Mouse (Mus musculus) CH12.LX (cell line): ENCODE measurements around the gene Dhdh. TPM values are rescaled to one million over a fixed set of nuclear protein-coding genes. Genes with fewer than 3 reads are reported as not detected.
A peak's percentile ranks its signal among the peaks of the same experiment; 100 is the strongest.

Experiments
- DNase-seq: peaks from one replicate; pipeline ENCODE4 v3.0.0-alpha.2; 2013; ENCODE audit errors: extremely low read depth
- H3K27ac ChIP-seq: 2 replicates; pipeline ENCODE4 v1.5.1; 2012; ENCODE audit warnings: low read depth, mild to moderate bottlenecking, control low read depth, moderate library complexity; ENCODE audit not compliant: insufficient read depth
- H3K27me3 ChIP-seq: replicated peaks from 2 replicates; pipeline ENCODE3; 2012; ENCODE audit warnings: inconsistent platforms
- H3K36me3 ChIP-seq, 2 experiments: replicated peaks in 1 of 2; 2 replicates each; pipeline versions ENCODE3 to v1.6.1; 2012; ENCODE audit warnings: inconsistent platforms in 1 of 2, low read length in 1 of 2, mild to moderate bottlenecking in 1 of 2, mixed read lengths in 1 of 2, moderate library complexity in 1 of 2; ENCODE audit not compliant: control insufficient read depth in 1 of 2, insufficient read depth in 1 of 2
- H3K4me1 ChIP-seq, 2 experiments: 2 replicates each; pipeline ENCODE4 v1.6.1; 2012; ENCODE audit warnings: inconsistent platforms in 1 of 2, moderate library complexity in 1 of 2; ENCODE audit not compliant: insufficient read depth in 2 of 2, control insufficient read depth in 1 of 2
- H3K4me2 ChIP-seq: 2 replicates; pipeline ENCODE4 v1.6.1; 2012; ENCODE audit warnings: low read depth, mild to moderate bottlenecking, control low read depth; ENCODE audit not compliant: poor library complexity, insufficient read depth, severe bottlenecking
- H3K4me3 ChIP-seq, 3 experiments: fragments of 150-350 bp in 1 of 3; sonication (generic) in 1 of 3; replicated peaks in 1 of 3; 2 replicates each; pipeline versions ENCODE3 to v1.5.1; 2011 to 2012; ENCODE audit warnings: low read depth in 2 of 3, low read length in 2 of 3, mild to moderate bottlenecking in 2 of 3, moderate library complexity in 2 of 3, control low read depth in 1 of 3, improper control_type of control experiment in 1 of 3, inconsistent platforms in 1 of 3, mixed read lengths in 1 of 3; ENCODE audit not compliant: poor library complexity in 1 of 3
- H3K79me2 ChIP-seq: replicated peaks from 2 replicates; pipeline ENCODE4 v1.6.1; 2012; ENCODE audit warnings: mild to moderate bottlenecking, moderate library complexity; ENCODE audit not compliant: control insufficient read depth, poor library complexity, insufficient read depth, severe bottlenecking; ENCODE audit errors: extremely low read depth
- H3K9ac ChIP-seq: 2 replicates; pipeline ENCODE4 v1.6.1; 2012; ENCODE audit warnings: low read depth, mild to moderate bottlenecking, control low read depth, moderate library complexity; ENCODE audit not compliant: insufficient read depth
- H3K9me3 ChIP-seq: replicated peaks from 2 replicates; pipeline ENCODE3; 2012; ENCODE audit warnings: low read length, inconsistent platforms, mixed read lengths
- BHLHE40 ChIP-seq: IDR thresholded peaks from 2 replicates; pipeline ENCODE4 v1.6.1; 2011; ENCODE audit warnings: mild to moderate bottlenecking, low read depth, low read length, improper control_type of control experiment
- CTCF ChIP-seq, 2 experiments: IDR thresholded peaks in 1 of 2; conservative IDR thresholded peaks in 1 of 2; 2 replicates each; pipeline ENCODE4 v1.5.1; 2011 to 2012; ENCODE audit warnings: low read depth in 2 of 2, low read length in 2 of 2, improper control_type of control experiment in 1 of 2, inconsistent platforms in 1 of 2, mild to moderate bottlenecking in 1 of 2, moderate library complexity in 1 of 2
- E2F4 ChIP-seq: IDR thresholded peaks from 2 replicates; pipeline ENCODE4 v1.6.1; 2011; ENCODE audit warnings: low read depth, low read length, improper control_type of control experiment; ENCODE audit not compliant: insufficient replicate concordance
- EP300 ChIP-seq: IDR thresholded peaks from 2 replicates; pipeline ENCODE4 v1.6.1; 2011; ENCODE audit warnings: low read length, improper control_type of control experiment
- ETS1 ChIP-seq: conservative IDR thresholded peaks from 2 replicates; pipeline ENCODE4 v1.6.1; 2012; ENCODE audit warnings: low read depth, mild to moderate bottlenecking, inconsistent platforms, low read length, improper control_type of control experiment, moderate library complexity
- JUN ChIP-seq: IDR thresholded peaks from 2 replicates; pipeline ENCODE4 v1.6.1; 2011; ENCODE audit warnings: low read depth, mild to moderate bottlenecking, low read length, improper control_type of control experiment, moderate library complexity; ENCODE audit not compliant: insufficient read depth
- JUND ChIP-seq: conservative IDR thresholded peaks from 2 replicates; pipeline ENCODE4 v1.6.1; 2011; ENCODE audit warnings: low read depth, low read length, improper control_type of control experiment
- KAT2A ChIP-seq: IDR thresholded peaks from 2 replicates; pipeline ENCODE4 v1.6.1; 2012; ENCODE audit warnings: low read length, improper control_type of control experiment, inconsistent platforms; ENCODE audit not compliant: insufficient replicate concordance
- MAX ChIP-seq: IDR thresholded peaks from 2 replicates; pipeline ENCODE4 v1.6.1; 2011; ENCODE audit warnings: low read length, improper control_type of control experiment
- MAZ ChIP-seq: IDR thresholded peaks from 2 replicates; pipeline ENCODE4 v1.6.1; 2012; ENCODE audit warnings: low read depth, mild to moderate bottlenecking, inconsistent platforms, low read length, improper control_type of control experiment, moderate library complexity
- MYC ChIP-seq: IDR thresholded peaks from 2 replicates; pipeline ENCODE4 v1.6.1; 2011; ENCODE audit warnings: low read depth, mild to moderate bottlenecking, improper control_type of control experiment, low read length
- RAD21 ChIP-seq: IDR thresholded peaks from 2 replicates; pipeline ENCODE4 v1.6.1; 2011; ENCODE audit warnings: low read depth, mild to moderate bottlenecking, low read length, improper control_type of control experiment, moderate library complexity
- RCOR1 ChIP-seq: conservative IDR thresholded peaks from 2 replicates; pipeline ENCODE4 v1.6.1; 2012; ENCODE audit warnings: low read depth, mild to moderate bottlenecking, inconsistent platforms, low read length, improper control_type of control experiment
- SIN3A ChIP-seq: IDR thresholded peaks from 2 replicates; pipeline ENCODE4 v1.6.1; 2012; ENCODE audit warnings: low read length, improper control_type of control experiment, inconsistent platforms
- SMC3 ChIP-seq: IDR thresholded peaks from 2 replicates; pipeline ENCODE4 v1.6.1; 2011; ENCODE audit warnings: low read depth, low read length, improper control_type of control experiment
- TBP ChIP-seq: conservative IDR thresholded peaks from 2 replicates; pipeline ENCODE4 v1.6.1; 2011; ENCODE audit warnings: low read depth, low read length, improper control_type of control experiment
- TCF12 ChIP-seq: IDR thresholded peaks from 2 replicates; pipeline ENCODE4 v1.6.1; 2014; ENCODE audit warnings: low read depth, mild to moderate bottlenecking, inconsistent platforms, low read length, improper control_type of control experiment
- USF1 ChIP-seq: IDR thresholded peaks from 2 replicates; pipeline ENCODE4 v1.6.1; 2014; ENCODE audit warnings: low read depth, mild to moderate bottlenecking, inconsistent platforms, low read length, improper control_type of control experiment
- USF2 ChIP-seq: conservative IDR thresholded peaks from 2 replicates; pipeline ENCODE4 v1.6.1; 2011; ENCODE audit warnings: low read depth, low read length, improper control_type of control experiment
- dilution Hi-C: fragments of 300-500 bp; cut with MboI; formaldehyde crosslinking; loops from 2 replicates; pipeline ENCODE4 v1.14.3; 2020; ENCODE audit warnings: low sequenced_read_pairs; ENCODE audit not compliant: extremely low pct_unique_long_range_greater_than_20kb, extremely low pct_ligation_motif_present
- in situ Hi-C: fragments of 300-500 bp; cut with MboI; formaldehyde crosslinking; loops from 3 replicates; pipeline ENCODE4 v1.14.3; 2019; ENCODE audit warnings: low sequenced_read_pairs, low pct_ligation_motif_present, low pct_unique_long_range_greater_than_20kb, mixed read lengths
- polyA plus RNA-seq: library from polyadenylated mRNA; unstranded; fragments of >175 nt; gene quantifications from 2 replicates; pipeline ENCODE4 v1.2.1, GENCODE M21; 2012; ENCODE audit warnings: low read depth; ENCODE audit not compliant: insufficient read length
- total RNA-seq, 2 experiments: library from RNA; depleted of rRNA; stranded (reverse); fragments of 300-350 nt in 1 of 2; fragments of >200 nt in 1 of 2; gene quantifications; 2 replicates each; pipeline ENCODE4 v1.2.3; 2012 to 2014

Gene Dhdh
- total and polyA plus RNA-seq, 3 experiments, result 5.9 to 18.0 (median 7.2) TPM

GRCm38 (mm10) chr7:45478774-45479173, 9.8 kb downstream of the Dhdh start:
- Histone ChIP-seq H3K79me2 (no peaks in the 10 kb centered on the region), H3K4me3 (no peak overlapping the region), H3K4me2 (no peak overlapping the region), H3K36me3 (peaks cover 21 to 71% of the 10 kb centered on the region in 2 experiments)
- TF ChIP-seq KAT2A (no peak), SMC3 (no peak), RCOR1 (no peak), MAZ (no peak), USF1 (no peak), TBP (no peak), MAX (no peak), BHLHE40 (no peak)
- TF ChIP-seq, all 38 proteins: peak for 0
- Histone ChIP-seq H3K9me3 (no peaks in the 10 kb centered on the region), H3K4me1 (0 out of 4 replicates have a peak, but pooled peaks cover 0 to 2% of the 10 kb centered on the region in 2 experiments), H3K27ac (no peak overlapping the region), H3K27me3 (no peaks in the 10 kb centered on the region), H3K9ac (no peak overlapping the region)
- dilution Hi-C loops, result no loop called here
- no peak for DNase-seq
- in situ Hi-C loops, result no loop called here

- Histone ChIP-seq H3K36me3 (peaks cover 24 to 72% of the 10 kb centered on the region in 2 experiments), H3K27ac (no peak overlapping the region), H3K27me3 (no peaks in the 10 kb centered on the region), H3K9me3 (no peaks in the 10 kb centered on the region), H3K4me3 (no peak overlapping the region), H3K9ac (no peak overlapping the region), H3K4me1 (peaks cover under 1 to 5% of the 10 kb centered on the region in 2 experiments; a peak in 2 of 4 replicates), H3K4me2 (no peak overlapping the region), H3K79me2 (no peaks in the 10 kb centered on the region)
- in situ Hi-C loops, result no loop called here
- dilution Hi-C loops, result no loop called here
- TF ChIP-seq MYC, result peak; percentile 64; the same call in 1 of the 2 replicates
- no peak for TF ChIP-seq EP300
- TF ChIP-seq RAD21, result peak; percentile 47
- TF ChIP-seq MAX, result peak; percentile 89
- TF ChIP-seq CTCF (conservative IDR thresholded peaks at IDR 0.05 in 1 of 2, IDR thresholded peaks at IDR 0.05 in 1 of 2; ENCODE audit: low read depth in 2 of 2, low read length in 2 of 2), result peak; percentile 53 to 78
- peak; percentile 83 for TF ChIP-seq SMC3
- TF ChIP-seq ETS1, result no peak
- no peak for TF ChIP-seq TBP
- peak; percentile 62 for DNase-seq
These were observed 11.6 kb downstream of the Dhdh start for GRCm38 (mm10) chr7:45477003-45477402.

- dilution Hi-C loops, result no loop called here
- Histone ChIP-seq H3K4me1 (peaks cover 5 to 10% of the 10 kb centered on the region in 2 experiments; a peak in 2 of 4 replicates), H3K4me3 (no peak overlapping the region), H3K79me2 (no peaks in the 10 kb centered on the region), H3K27ac (no peak overlapping the region), H3K9me3 (no peaks in the 10 kb centered on the region), H3K36me3 (peaks cover 24 to 72% of the 10 kb centered on the region in 2 experiments), H3K4me2 (no peak overlapping the region), H3K27me3 (no peaks in the 10 kb centered on the region), H3K9ac (no peak overlapping the region)
- in situ Hi-C loops, result no loop called here
- no peak for TF ChIP-seq USF2
- TF ChIP-seq E2F4, result no peak
- no peak for TF ChIP-seq JUND
- no peak for TF ChIP-seq SIN3A
- no peak for TF ChIP-seq RCOR1
- TF ChIP-seq JUN, result no peak
- no peak for TF ChIP-seq TCF12
- DNase-seq, result no peak
These were observed 12.2 kb downstream of the Dhdh start for GRCm38 (mm10) chr7:45476453-45476852.
